Mouse (Mus musculus) brain, embryonic 18.5 days (tissue): ENCODE measurements around the gene Otub1.

Experiments
- DNase-seq: peaks from one replicate; pipeline ENCODE4 v3.0.0-alpha.2; 2012; ENCODE audit warnings: low read depth, low spot score

The Otub1 gene

GRCm38 (mm10) chr19:7209907-7210646 is 4.0 kb upstream of the Otub1 start:
- DNase-seq, result no peak

GRCm38 (mm10) chr19:7205326-7205725 is 790 bp downstream of the Otub1 start:
- no peak for DNase-seq

- no peak for DNase-seq
These were observed 1.2 kb downstream of the Otub1 start for GRCm38 (mm10) chr19:7204898-7205297.

DNA sequence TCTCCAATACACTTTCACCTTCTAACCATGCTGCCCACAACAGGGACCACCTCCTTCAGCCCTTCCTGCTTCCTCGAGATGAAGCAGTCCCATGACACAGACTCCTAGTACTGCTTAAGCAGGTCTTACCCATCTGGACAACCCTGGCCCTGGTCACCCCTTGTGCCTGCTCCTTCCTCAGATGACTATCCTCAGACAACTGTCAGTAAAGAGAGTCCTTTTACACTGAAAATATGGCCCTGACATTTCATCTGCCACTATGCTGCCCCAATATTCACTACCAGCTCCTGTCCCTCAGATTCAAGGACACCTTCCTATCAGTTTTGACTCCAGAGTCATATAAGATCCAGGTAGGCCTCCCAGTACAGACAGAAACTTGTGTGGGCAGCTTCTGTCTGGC is 5.7 kb downstream of the Otub1 start:
- DNase-seq, result no peak

DNA sequence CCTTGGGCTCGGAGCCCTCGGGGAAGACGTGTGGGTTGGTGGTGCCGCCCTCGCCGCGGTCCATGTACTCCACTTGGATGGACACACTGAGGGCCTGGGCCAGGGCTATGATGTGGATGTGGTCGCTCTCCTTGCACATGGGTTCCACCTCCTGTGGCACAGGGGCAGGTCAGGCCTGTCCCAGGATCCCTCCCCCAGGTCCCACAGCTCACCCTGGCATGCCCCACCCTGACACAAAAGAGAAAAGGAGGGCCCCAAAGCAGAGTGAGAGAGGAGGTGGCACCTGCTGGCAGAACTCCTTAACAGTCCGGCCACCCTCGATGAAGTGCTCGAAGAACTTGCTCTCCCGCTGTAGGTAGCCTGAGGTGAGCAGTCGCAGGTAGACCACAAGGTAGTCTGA is 7.0 kb downstream of the Otub1 start:
- no peak for DNase-seq

- DNase-seq, result no peak
These were observed 8.7 kb downstream of the Otub1 start for GRCm38 (mm10) chr19:7197445-7197844.

DNA sequence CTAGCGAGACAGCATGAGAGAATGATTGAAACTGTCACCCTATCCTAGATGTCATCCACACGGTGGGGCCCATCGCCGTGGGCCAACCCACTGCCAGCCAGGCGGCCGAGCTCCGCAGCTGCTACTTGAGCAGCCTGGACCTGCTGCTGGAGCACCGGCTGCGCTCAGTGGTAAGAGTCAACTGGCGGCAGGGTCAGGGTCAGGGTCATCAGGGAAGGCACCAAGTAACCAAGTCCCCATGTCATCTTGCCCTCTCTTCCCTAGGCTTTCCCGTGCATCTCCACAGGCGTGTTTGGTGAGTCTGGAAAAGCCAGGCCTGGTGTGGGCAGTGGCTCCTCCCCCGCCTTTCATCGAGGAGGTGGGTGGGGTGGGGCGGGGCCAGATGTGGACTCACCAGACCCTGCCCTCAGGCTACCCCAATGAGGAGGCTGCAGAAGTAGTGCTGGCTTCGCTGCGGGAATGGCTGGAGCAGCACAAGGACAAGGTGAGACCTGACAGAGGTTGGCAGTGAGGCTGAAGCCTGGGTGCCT is 9.3 kb downstream of the Otub1 start:
- no peak for DNase-seq

DNA sequence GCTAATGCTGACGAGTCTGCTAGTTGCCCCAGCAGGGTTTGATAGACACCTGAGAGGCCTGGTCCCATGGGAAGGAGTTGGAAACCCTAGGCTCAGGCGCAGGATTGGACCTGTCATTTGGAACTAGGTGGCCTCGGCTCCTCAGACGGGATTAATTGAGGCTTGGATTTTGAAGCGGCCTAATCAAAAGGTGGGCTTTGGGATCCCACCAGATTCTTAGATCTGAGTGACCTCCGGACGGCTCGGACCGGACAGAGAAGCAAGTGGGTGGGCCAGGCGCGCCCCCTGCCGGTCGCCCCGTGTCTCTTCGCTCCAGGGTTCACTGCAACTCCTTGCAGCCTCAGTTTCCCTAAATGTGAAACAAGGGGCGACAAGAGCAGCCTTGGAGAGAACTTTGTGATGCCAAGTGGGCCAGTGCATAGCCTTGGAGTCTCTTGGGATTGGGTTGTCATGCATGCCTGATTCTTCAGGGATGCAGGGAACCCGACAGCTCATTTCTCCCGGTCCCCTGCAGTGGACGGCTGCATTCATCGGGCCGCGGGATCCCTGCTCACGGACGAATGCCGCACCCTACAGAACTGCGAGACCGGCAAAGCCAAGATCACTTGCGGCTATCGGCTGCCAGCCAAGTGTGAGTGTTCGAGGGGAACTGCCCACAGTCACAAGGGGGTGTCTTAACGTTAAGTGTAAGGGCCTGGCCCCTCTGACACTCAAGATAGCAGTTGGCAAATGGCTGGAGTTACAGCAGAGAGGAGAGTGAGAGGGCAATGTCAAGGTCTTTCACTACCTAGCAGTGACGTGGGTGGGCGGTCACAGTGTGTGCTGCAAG is 10.0 kb downstream of the Otub1 start:
- no peak for DNase-seq

DNA sequence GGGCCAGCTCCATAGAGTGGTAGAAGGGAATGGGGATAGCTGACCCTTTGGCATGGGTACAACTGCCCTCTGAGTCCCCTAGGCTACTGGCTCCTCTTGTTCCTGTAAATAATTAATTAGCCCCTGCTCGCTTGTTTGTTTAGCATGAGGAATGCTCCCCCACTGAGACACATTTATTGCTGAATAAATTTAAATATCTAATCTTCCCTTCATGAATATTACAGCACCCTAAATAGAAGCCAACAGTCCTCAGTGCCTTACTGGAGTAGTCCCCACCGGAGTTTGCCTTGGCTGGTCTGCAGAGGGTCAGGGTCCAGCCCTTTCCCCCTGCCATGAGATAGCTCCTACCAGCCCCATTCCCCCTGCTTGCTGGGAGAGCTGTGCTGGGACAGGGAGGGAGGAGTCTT is 13.6 kb downstream of the Otub1 start:
- DNase-seq, result no peak

DNA sequence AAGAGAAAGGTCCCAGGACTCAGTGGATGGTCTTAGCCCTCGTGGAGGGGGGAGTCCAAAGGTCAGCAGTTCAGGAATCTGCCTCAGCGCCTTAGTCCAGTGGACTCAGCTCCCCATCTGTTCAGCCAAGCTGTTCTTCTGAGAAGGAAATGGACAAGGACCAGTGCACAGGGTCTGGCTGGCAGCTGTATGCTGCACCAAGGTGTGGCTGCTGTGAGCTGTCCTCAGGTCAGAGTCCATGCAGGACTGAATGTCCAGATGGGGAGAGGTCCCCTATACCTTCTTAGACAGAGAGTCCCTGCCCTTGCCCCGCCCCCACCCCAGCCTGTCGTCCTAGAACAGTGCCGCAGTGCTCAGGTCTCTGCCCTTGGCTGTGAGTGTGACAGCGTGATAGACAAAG is 14.5 kb downstream of the Otub1 start:
- no peak for DNase-seq

DNA sequence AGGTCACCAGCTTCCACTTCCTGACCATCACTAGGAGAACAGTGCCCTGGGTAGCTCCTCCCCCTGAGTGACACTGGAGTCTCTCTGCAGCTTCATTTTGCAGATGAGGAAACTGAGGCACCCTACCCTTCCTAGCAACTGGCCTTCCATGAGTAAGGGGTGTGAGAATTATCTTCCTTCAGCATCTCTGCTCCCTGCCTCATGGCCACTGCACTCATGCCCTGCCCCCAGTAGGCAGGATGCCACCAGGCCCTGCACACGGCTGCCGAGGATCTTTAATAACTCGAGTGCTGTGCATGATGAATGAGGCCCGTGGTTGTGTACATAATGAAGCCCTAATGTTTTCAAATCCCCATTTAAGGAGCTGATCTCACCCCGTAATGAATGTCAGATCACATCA is 15.1 kb downstream of the Otub1 start:
- no peak for DNase-seq

GRCm38 (mm10) chr19:7189026-7189425 is 17.1 kb downstream of the Otub1 start:
- DNase-seq, result no peak

DNA sequence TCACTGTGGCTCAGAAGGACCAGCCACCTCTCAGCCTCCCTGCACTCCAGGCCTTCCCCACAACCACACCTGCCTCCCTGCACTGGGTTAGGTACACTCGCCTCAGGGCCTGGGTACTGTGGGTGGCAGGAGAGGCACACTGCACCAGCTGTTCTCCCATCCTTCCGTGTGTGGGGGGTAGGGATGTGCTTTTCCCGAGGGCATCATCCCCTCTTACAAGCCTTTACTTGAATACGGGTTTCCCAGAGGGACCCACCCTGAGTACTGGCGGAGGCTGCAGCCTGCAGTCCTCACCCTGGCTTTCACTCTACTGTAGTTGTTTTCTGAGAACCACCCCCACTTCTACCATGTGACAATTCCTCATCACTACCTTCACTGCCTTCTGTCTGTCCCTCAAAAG is 19.0 kb downstream of the Otub1 start:
- DNase-seq, result no peak

DNA sequence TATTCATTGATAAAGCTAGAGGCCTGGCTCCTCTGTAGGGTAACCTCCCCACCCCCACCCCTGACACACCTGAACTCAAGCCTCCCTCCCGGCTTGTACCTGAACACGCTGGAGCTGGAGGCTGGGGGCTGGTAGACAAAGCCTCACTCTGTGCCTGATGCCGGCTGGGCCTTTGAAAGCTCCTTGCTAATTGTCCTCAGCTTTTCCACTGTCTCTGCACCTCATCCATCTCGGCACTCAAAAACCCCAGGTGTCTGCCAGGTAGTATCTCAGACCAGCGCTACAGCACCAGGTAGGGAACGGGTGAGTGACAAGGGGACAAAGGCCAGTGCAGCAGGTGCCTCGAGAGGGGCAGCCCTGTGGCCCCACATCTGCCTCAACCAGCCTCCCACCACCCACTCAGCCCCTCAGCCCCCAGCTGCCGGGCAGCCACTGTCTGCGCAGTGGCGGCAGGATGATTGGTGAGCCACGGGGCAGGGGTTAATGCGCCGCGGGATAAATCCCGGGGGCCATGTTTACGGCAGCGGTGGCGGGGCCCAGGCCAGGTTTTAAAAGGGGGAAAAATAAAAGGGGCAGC is 20.3 kb downstream of the Otub1 start:
- DNase-seq, result no peak

DNA sequence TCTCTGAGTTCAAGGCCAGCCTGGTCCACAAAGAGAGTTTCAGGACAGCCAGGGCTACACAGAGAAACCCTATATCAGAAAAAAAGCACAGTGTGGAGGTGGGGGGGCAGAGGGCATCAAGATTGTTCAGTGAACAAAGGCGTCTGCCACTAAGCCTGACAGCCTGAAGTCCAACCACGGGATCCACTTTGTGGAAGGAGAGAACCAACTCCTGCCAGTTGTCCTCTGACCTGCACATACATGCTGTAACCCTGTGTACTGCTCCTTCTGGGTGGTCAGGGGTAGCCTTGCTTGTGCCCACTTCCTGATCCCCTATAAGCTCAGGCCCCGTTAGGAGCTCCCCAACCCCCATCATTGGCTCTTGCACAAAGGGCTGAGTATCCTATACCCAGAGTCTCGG is 21.1 kb downstream of the Otub1 start:
- DNase-seq, result no peak

DNA sequence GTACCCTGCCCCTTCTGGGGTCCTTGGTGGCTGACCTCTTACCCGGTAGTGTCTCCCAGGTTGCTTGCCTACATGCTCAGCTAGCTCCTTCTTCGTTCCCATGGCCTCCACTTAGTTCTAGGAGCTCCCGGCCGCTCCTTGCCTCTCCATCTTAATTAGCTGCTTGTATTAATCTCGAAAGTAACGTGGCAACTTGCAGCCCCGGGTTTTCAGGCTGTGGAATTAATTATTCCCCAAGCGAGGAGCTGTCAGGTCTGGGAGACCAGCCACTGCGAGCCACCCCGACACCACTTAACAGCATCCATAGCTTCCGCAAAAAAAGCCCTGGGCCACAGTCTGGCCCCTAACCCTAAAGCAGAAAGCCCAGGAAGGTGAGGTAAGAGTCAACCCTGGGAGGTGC is 22.7 kb downstream of the Otub1 start:
- no peak for DNase-seq

DNA sequence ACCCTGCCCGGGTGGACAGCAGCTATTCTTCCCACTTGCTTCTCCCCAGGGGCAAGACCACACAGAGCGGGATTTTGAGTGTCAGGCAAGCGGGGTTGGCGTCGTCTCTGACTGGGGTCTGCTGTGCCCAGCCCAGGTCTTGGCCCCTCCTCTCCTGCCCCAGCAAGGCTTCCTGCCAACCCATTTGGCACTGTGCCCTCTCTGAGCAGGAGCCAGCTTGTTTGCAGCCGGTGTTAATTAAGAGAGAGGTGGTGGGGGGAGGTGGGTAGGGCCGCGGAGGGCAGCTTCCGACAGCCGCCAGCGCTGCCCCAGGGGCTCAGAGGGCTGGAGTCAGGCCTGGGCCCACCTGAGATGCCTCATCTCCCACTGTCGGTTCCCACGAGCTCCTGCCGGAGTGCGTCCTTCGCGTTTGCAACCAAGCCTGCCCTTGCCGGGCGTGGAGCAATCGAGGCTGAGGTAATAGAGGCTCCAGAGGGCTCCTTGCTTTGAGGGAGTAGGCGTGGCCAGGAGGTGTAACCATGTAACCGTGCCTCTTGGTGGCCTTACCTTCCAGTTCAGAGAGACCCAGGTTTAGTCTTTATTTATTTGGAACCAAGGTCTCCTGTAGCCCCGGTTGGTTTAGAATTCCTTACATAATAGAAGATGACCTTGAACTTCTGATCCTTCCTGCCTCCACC is 23.7 kb downstream of the Otub1 start:
- DNase-seq, result peak; percentile 63

- no peak for DNase-seq
These were observed 24.6 kb downstream of the Otub1 start for GRCm38 (mm10) chr19:7181496-7181895.

DNA sequence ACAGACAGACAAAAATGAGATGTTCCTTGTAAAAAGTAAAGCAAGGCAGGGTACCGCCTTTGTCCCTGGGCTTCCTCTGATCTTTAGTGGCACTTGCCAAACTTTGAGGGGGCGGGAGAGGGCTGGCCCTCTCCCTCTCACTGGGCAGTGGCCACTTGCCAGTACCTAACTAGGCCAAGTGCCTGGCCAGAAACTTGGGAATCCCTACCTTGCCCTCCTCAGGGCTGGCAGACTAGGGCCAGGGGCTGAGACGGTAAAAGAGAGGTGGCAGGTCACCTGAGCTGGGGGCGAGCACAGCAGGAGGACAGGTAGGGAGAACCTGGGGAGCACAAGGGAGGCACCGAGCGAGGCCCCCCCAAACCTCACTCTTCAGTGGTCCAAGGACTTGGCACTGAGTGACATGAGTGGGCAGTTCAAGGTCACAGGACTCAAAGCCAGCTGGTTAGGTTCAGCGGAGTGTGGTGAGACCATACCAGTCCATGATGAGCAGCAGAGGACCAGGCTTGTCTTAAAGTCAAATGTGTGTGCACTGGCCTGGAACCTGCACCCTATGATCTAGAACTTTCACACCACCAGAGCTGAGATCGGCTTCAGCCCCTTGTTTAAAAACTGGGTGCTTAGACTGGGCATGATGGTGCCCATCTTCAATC is 25.2 kb downstream of the Otub1 start:
- DNase-seq, result no peak

- no peak for DNase-seq
These were observed 27.2 kb downstream of the Otub1 start for GRCm38 (mm10) chr19:7178841-7179452.
